Mouse (Mus musculus): ENCODE results near the gene Acot7.

DNA sequence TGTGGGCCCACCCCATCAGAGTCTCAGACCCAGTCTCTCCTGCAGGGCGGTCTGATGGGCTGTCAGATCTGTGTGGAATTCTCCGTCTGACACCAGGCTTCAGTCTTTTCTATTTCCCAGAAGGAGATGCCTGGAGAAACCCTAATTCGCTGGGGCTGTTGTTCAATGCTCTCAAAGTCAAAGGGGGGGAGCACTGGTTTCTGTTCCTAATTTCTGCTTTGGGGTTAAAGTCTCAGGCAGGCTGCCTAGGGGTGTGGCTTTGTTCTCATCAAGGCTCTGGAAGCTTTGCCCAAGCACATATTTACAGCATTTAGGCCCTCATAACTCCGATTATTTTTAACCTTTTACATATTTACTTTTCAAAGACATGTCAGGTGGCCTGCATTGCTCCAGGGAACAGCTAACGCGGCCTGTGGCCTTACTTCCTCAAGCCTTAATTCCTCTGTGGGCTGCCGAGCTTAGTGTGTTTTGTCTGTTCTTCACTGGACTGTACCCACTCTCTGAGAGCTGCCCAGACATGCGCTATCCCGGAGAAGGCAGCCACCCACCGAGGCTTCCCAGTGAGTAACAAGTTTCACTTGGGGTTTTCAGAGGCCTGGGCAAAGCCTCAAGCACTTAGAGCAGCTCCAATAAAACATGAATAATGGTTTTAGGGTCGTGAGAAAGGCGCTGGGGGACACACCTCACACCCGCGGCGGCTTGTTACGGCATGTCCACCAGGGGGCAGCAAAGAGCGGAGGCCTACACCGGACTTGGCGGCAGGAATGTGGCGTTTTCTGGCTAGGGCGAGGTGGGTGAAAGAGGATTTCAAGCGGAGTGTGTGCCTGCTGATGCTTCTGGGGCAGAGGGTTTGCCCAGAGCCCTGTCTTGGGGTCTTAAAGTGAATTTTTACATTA, 12.7 kb upstream of the Acot7 start:
- peak; percentile 75 for TF ChIP-seq CTCF (IDR thresholded peaks at IDR 0.05; ENCODE audit: borderline replicate concordance, insufficient read depth, low read depth, low read length)
- TF ChIP-seq POLR2A (IDR thresholded peaks at IDR 0.05; ENCODE audit: borderline replicate concordance, insufficient read depth, low read length): no peak
